Mouse (Mus musculus) spleen, adult 12 weeks (tissue): ENCODE data around the gene Zfhx3.

Source experiments
- DNase-seq: peaks from one replicate; pipeline ENCODE4 v3.0.0; 2022; ENCODE audit warnings: low spot score

The Zfhx3 gene

DNA sequence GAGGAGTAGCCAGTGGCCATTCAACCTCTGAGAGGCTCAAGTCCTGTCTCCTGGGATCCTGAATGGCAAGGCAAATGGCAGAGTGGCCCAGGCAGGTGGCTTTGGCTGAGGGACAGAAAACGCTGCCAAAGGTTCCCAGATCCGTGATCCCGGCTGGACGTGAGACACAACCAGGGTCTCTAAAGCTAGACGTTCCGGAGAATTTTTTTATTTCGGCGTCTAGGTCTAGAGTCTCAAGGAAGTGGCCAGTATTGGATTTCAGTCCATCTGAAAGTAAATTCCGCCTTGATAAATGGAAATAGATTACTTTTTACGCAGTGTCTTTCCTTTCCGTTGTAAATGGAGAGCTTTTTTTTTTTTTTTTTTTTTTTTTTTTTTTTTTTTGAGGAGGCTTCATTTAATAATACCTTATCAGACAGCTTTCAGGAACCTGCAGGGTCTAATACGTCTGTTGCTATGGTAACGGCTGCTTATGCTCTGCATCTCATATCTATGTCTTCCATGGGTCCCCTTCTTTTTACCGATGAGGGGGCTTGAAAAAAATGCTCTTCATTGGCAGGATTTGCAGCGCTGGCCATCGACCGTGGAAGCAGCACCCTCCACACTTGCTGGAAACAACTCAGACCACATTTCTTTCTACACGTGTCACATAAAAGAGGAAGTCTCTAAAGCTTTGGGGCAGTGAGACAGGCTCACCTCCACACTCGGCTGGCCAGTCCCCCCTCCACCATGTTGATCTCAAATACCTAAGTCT is 994.4 kb downstream of the Zfhx3 start:
- no peak for DNase-seq

DNA sequence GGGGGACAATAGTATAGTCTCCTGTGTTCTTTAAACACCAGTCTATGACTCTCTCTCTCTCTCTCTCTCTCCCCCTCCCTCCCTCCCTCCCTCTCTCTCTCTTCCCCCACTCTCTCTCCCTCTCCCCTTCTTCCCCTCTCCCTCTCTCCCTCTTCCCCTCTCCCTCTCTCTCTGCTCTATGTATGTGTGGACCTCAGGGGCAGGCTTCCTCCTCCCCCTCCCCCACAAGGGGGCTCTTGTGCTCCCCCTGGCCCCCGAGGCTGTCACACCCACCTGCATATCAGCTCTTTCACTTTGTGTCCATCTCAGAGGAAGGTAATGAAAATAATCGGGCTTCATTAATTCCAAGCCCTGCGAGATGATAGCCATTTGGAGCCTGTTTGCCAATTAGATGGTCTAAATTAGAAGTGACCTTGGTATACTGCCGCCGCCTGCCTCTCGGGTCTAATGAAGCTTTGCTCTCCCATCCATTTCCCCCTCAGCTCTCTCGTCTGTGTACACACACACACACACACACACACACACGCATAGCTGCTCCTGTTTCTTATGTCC is 995.5 kb downstream of the Zfhx3 start:
- no peak for DNase-seq

DNA sequence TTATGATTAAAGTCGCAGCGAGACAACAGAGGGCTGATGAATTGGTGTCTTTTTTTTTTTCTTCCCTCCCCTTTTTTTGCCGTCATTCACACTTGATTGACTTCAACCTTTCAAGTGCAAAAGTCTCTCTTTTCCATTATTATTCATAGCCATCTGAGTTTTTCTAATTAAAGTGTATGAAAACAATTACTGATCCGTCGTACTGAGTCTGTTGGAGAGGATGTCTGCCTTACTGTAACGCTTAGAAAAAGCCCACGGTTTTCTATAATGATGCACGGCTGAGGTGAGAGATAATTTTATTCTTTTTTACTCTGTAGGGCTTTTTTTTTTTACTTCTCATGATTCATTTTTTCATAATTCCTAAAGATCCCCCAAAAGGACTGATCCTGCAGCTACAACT is 1000.2 kb downstream of the Zfhx3 start:
- DNase-seq: no peak

DNA sequence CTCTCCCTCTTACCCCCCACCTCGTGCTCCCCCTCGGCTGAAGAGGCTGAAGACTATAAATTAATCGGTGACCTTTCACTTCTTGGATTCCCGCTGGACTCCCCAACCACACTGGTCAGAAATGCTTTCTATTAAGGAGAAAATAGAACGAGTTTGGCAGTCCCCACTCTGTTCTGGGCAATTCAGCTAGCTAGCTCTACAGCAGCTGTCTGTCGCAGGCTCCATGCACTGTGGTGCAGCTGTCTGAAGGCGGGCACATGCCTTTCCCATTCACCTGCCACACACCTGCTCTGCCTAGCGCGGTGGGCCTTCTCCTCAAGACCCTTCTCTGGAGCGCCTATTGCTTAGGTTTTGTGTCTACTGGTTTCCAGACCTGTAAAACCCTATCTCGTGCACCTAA is 1000.7 kb downstream of the Zfhx3 start:
- no peak for DNase-seq

DNA sequence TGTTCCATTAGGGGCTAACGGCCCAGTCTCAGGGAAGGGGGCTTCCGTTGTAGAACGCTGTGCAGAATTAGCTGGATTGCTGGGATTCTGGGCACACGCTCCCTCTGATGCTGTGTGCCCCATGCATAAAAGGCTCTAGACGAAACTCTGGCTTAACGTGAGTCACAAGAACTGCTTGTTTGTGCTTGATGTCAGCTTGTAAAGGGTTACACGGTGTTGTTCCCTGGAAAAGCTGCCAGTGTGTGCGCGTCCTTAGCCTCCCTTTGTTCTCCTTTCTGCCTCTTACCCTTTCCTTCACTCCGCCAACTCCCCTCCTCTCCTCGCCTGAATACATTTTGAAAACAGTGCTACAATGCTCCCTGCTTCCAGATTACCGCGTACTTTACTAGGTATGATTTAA is 1001.9 kb downstream of the Zfhx3 start:
- DNase-seq: no peak

DNA sequence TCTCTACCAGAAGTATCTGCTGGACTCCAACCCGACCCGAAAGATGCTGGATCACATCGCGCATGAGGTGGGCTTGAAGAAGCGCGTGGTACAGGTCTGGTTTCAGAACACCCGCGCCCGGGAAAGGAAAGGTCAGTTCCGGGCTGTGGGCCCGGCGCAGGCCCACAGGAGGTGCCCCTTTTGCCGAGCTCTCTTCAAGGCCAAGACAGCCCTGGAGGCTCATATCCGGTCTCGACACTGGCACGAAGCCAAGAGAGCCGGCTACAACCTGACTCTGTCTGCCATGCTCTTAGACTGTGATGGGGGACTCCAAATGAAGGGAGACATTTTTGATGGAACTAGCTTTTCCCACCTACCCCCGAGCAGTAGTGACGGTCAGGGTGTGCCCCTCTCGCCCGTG is 1007.9 kb downstream of the Zfhx3 start:
- no peak for DNase-seq

DNA sequence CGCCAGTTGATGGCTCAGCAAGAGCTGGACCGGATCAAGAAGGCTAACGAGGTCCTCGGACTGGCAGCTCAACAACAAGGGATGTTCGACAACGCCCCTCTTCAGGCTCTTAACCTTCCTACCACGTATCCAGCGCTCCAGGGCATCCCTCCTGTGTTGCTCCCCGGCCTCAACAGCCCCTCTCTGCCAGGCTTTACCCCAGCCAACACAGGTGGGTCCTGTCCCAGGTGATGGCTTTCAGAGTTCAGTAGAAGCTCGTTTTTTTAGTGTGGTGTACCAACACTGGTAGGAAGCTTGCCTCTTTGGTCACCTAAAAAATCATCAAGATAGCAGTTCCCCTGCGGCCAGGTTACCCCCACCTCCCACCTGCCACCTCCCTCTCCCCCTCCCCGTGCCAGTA is 1009.1 kb downstream of the Zfhx3 start:
- DNase-seq: no peak

DNA sequence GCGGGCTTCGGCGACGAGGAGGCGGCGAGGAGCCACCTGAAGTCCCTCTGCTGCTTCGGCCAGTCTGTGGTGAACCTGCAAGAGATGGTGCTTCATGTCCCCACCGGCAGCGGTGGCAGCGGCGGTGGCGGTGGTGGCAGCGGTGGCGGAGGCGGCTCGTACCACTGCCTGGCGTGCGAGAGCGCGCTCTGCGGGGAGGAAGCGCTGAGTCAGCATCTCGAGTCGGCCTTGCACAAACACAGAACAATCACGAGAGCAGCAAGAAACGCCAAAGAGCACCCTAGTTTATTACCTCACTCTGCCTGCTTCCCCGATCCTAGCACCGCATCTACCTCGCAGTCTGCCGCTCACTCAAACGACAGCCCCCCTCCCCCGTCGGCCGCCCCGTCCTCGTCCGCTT is 1014.0 kb downstream of the Zfhx3 start:
- DNase-seq: no peak

DNA sequence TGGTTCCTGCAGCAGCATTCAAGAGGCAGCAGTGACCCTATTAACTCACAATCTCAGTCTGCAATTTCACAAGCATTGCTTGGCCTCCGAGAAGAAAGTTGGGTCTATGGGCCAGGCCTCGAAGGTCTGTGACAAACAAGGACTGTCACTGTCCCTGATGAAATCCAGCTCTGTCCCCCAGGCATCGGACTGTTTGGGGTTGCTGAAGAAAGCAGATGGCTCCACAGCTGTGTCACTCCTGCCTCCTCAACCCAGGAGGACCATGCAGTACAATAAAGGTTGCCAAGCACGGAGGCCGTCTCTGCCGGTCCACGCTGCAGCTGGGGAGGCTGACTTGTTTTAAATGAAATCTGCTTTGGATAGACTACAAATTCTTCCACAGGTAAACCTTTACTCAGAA is 1020.1 kb downstream of the Zfhx3 start:
- DNase-seq: no peak

DNA sequence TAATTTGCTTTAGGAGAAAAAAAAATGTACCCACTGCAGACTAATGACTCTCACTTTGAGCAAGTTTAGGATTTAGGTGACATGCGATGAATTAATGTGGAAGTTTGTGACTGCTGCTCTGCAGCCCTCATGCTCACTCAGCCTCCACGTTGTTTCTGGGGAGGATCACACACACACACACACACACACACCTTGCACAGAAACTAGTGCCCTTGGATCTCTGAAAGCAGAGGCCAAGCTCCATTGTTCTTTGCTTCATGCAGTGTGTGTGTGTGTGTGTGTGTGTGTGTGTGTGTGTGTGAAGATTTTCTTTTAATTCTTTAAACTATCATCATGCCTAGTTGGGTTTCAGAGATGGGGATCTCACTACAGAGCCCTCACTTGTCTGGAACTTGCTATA is 1020.7 kb downstream of the Zfhx3 start:
- DNase-seq: no peak

DNA sequence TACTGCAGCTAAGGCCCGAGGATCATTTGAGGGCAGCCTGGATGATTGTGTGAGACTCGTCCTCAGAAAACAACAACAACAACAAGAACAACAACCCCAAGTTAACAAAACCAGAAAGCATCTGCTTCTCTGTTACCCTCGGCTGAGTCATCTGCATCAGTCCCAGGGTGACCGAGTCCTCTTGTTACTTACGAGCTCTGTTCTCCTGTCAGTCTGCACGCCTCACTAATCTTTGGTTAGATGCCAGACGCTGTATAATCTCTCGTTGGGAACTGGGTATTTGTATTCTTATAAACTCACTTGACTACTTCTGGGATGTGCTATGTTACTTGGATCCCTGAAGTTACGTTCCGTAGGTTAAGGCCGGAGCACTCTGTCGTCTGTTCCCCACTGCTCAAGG is 1023.6 kb downstream of the Zfhx3 start:
- no peak for DNase-seq

DNA sequence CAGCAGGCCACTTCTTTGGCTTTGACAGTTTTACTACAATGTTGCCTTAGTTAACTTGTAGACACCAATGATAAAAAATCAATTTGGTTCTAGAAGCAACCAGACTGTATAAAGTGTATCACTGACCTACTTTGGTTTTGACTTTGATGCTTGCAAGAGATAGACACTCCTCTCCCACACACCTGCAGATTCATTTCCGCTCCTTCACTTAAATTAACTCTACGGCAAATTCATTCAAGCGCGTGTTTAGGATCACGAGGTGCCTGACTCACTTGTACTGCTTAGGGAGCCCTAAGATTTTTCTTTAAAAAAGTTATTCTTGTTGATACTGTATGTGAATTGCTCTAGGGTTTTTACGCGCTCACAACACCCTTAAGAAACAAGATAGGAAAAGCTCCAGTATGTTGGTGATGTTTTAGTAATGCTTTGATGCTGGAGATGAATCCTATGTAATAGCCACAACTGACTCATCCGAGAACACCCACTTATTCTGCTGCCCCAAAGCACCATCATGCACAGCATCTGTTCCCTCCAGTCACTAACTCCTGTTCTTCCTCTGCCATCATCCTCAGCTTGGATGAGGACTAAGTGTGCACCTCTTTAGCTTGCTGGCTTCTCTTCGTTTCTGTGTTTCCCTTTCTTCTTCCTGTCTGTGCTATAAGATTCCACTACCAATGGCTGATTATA is 1031.3 kb downstream of the Zfhx3 start:
- no peak for DNase-seq

DNA sequence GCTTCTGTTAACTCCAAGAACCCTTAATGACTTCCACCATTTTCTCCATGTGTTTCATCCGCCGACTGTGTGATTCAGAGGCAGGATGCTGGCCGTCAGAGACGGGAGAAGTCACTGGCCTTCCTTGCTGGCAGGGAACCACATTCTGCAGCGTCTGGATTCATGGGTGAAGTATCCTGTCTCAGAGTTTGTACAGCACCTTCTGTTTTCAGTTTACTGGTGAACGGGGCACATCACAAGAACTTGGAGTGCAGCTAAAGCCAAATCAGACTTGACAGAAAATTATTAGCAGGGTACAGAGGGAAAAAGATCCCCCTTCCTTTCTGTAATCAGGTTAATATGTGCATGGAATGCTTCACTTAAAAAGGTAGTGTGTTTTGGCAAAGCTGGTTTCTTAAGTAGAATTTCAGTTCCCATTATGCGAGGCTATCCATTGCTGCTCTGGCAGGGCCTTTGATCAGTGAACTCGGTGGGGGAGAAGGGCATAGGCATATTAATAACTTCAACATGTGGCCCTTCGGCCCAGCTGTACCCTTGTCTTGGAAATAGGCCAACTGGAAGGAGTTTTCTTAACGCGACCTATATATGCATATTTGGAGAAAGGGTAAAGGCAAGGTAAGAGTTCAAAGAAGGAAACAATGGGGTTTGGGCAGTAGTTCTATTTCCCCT is 1035.4 kb downstream of the Zfhx3 start:
- DNase-seq: no peak

DNA sequence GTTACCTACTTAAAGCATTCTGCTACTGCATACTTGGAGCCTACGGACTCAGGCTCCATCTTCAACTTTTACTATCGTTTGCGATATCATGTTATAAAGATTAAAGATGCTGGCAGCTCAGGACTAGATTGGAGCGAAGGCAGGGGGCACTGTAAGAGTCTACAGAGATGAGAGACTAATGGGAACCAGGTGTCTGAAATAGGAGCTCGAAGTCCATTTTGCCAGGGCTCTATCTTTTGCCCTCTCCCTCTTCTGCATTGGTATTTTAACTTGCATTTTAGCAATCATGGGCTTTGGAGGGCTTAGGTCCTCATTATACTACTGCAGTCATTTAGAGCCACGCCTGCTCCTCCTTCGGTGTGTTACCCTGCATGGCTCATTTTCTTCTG is 1035.9 kb downstream of the Zfhx3 start:
- no peak for DNase-seq

DNA sequence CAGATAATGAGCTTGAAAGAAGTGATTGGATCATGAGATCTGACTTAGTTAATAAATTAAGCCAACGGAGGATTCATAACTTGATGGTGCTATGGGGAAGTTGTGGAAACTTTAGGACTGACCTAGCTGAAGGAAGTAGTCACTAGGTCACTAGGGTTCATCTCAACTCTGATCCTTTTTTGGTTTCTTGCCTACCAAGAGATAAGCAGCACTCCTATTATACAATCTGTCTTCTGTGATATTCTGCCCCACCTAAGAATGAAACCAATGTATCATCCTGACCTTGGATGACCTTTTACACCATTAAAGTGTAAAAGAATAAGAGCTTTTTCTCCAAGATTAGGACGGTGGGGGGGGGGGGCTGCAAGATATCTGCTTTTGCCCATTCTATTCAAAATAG is 1042.5 kb downstream of the Zfhx3 start:
- DNase-seq: no peak

DNA sequence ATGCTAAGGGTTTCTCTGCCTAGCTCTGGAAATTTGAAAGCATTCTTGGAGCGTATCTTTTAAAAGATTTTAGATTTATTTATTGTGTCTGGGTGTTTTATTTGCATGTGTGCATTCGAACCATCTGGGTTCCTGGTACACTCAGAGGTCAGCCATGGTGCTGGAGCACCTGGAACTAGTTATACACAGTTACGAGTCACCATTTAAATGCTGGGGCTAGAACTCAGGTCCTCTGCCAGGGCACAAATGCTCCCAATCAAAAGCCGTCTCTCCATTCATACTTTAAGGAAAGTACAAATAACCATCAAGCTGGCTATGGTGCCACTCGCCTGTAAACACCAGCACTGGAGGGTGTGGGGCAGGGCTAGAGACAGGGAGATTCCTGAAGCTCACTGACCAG is 1047.4 kb downstream of the Zfhx3 start:
- DNase-seq: no peak

DNA sequence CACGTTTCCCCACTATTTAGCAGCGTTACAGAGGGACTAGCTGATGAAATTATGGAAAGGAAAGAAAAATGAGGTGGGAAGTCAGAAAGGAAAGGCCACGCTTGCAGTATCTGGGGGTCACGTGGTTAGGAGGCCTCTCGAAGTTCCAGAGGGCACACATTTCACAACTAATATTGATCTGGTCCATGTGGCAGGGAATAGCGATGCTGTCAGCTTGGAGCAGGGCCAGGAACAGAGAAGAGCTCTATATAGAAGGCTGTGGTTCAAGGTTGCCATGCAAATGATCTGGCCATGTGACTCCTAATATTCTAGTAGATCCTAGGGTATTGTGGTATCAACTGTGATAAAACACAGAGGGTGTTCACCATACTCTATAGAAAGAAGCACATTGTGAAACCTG is 1048.1 kb downstream of the Zfhx3 start:
- no peak for DNase-seq

DNA sequence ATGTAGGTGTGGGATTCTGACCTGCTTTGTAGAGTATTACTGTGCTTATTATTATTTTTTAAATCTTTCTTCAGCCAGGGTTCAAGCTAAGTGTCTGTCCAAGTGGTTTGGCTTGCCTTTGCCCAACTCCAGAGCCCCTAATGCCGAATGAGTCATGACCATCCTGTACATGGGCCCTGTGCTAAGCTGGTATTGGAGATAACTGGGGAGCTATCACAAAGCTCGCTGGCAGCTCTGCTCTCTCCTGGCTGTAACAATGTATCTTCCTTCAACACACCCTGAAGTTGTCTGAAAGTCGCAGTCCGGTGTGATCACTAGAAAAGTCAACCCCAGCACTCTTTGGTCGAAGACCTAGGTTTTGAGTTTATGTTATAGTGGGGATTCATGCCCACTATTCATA is 1049.0 kb downstream of the Zfhx3 start:
- no peak for DNase-seq

DNA sequence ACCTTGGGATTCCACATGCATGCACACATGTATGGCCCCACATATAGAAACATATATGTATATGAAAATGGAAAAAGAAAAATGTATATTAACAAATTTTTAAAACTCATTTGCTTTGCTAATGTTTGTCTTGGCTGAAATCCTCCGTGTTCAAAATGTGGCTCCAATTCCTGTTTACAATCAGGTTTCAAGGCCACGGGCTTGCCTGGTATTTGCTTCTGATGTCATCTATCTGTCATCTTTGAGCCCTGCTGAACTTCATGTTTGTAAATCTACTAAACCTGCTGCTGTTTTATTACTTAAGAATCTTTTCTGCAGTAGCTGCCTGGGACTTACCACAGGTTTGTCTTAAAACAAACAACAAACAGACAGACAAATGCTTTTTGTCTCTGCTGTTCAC is 1051.3 kb downstream of the Zfhx3 start:
- DNase-seq: no peak

DNA sequence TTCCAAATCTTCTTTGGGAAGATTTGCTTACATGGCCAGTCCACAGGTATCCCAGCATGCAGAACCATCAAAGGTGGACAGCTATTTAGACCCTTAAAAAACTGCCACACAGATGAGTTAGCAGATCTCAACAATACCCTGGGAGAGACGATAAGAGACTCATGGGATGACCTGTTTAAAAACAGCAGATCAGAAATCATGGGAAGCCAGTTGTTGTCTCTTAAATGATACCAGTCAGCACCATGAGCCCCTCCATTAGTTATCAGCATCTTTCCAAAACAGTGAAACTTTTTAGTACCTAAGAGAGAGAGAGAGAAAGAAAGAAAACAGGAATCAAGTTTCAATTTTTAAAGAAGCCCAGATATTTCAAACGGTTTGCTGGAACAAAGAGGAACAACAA is 1051.7 kb downstream of the Zfhx3 start:
- no peak for DNase-seq

DNA sequence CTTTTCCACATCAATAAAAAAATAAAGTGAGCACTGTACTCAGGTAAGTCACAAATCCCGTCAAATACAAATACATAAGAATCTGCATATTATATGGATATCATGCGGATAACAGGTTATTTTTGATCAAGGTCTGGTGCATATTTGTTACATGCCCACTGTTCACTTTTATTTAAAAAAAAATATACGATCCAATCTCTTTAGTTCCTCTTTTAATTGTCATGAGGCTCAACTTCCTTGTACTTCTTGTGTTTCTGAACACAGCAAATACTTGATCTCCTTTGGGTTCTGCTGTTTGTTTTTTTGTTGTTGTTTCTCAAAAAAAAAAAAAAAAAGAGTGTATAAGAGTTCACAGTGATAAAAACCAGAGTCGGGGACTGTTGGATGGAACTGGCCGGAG is 1052.4 kb downstream of the Zfhx3 start:
- DNase-seq: no peak

DNA sequence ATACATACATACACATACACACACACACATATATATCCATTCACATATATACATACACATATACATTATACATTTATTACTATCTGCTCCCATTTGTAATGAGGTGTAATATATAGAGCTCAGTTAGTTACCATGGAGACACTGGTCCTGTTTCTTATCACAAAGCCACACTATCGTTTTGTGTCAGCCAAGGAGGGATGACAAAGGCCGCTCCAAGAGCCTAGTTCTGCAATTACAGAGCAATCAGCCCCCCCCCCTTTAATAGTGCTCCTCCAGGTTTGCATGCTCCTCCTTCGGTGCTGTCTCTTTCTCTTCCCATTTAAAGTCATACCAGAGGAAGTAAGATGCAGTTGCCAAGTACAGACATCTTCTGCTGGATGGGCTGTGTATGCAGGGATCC is 1054.9 kb downstream of the Zfhx3 start:
- no peak for DNase-seq
